Mouse (Mus musculus) liver, embryonic 12.5 days (tissue): ENCODE measurements around the gene Gba2. TPM values are rescaled to one million over a fixed set of nuclear protein-coding genes. Genes with fewer than 3 reads are reported as not detected.
"Not testable (repeated sequence)": the region's sequence is repeated elsewhere in the genome, so short reads cannot be mapped to it uniquely, and the experiment has no call there.

Experiments
- ATAC-seq: fragments of 200-750 bp; cut with Nextera tagmentation; 2 replicates; pipeline ENCODE4 v1.8.0; 2017; ENCODE audit warnings: moderate number of reproducible peaks, mild to moderate bottlenecking, moderate library complexity
- H3K27ac ChIP-seq: fragments of 300-500 bp; sonication (generic); 2 replicates; pipeline ENCODE4 v1.5.1; 2016; ENCODE audit warnings: mild to moderate bottlenecking
- H3K27me3 ChIP-seq: fragments of 300-500 bp; sonication (generic); replicated peaks from 2 replicates; pipeline ENCODE4 v1.6.1; 2016; ENCODE audit warnings: mild to moderate bottlenecking, moderate library complexity
- H3K36me3 ChIP-seq: fragments of 300-500 bp; sonication (generic); 2 replicates; pipeline ENCODE4 v1.6.1; 2016; ENCODE audit warnings: mild to moderate bottlenecking, moderate library complexity
- H3K4me1 ChIP-seq: fragments of 300-500 bp; sonication (generic); 2 replicates; pipeline ENCODE4 v1.6.1; 2016
- H3K4me2 ChIP-seq: fragments of 300-500 bp; sonication (generic); 2 replicates; pipeline ENCODE4 v1.6.1; 2016; ENCODE audit warnings: mild to moderate bottlenecking, moderate library complexity
- H3K4me3 ChIP-seq: fragments of 300-500 bp; sonication (generic); 2 replicates; pipeline ENCODE4 v1.5.1; 2016; ENCODE audit warnings: mild to moderate bottlenecking, moderate library complexity
- H3K9ac ChIP-seq: fragments of 300-500 bp; sonication (generic); 2 replicates; pipeline ENCODE4 v1.6.1; 2016; ENCODE audit warnings: mild to moderate bottlenecking, moderate library complexity
- H3K9me3 ChIP-seq: fragments of 300-500 bp; sonication (generic); replicated peaks from 2 replicates; pipeline ENCODE4 v1.6.1; 2016; ENCODE audit warnings: mild to moderate bottlenecking, moderate library complexity
- WGBS: fragments of 180-500 bp; shearing (Covaris S2); methylation state at CpG from one replicate; pipeline ENCODE4 v1.1.7; 2016; ENCODE audit not compliant: insufficient replicate concordance; 5-methylcytosine and 5-hydroxymethylcytosine counted together
- polyA plus RNA-seq: library from polyadenylated mRNA; unstranded; fragments of >200 nt; fragmentation: Nextera tagmentation; extraction: Ambion mirVana; gene quantifications from 2 replicates; pipeline ENCODE4 v1.2.1, GENCODE M21; 2016

Gba2 gene
- polyA plus RNA-seq = 23.5 and 23.6 TPM in 2 replicates

DNA sequence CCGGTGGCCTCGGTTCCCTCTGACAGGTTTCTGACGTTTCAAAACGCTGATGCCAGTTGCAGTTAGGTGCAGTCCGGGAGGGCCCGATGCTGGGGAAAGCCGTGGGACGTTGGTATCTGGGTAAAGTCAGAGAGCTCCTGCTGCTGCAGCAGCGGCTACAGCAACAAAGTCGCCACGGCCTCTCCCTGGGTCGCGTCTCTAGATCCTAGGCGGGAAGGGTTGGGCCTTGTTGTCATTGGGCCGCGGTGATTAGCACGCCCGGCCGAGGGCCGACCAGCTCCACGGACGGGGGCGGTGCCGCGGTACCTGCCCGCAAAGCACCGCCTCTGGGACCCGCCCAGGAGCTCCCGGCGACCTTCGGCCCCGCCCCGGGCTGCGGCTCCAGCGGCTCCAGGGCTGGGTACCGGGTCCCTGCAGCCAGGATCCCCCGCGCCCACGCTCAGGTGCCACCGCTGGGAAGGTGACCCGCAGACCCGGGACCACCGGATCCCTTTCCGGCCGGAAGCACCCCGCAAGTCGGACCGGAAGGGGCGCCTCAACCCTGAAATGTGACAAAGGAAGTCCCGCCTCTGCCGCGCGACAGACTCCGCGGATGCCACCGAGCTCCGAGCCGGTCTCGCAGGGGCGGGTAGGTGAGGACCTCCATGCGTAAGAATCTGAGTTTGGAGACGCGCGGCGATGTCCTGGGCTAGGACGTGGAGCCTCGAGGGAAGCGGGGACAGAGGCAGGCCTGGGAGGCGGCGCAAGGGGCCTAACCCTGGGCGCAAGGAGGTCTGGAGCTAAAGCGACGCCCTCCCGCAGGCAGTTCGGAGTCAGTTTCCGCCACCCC, at the start of gene Gba2, which contains the start of gene Rgp1:
Gba2 (minus strand) TSS at position 498 of the 829 bp plus-strand sequence.
Rgp1 (plus strand) TSS at position 340 of the 829 bp plus-strand sequence.
- peaks cover 49% of the 10 kb centered on the region for H3K4me1 ChIP-seq
- H3K4me2 ChIP-seq = peak within 1 kb of the TSS; percentile 90
- no peaks in the 10 kb centered on the region for H3K9me3 ChIP-seq
- H3K36me3 ChIP-seq = peaks cover 47% of the 10 kb centered on the region
- H3K27me3 ChIP-seq = no peaks in the 10 kb centered on the region
- H3K4me3 ChIP-seq = peak within 1 kb of the TSS; percentile 76
- peak within 1 kb of the TSS; percentile 86 for H3K9ac ChIP-seq
- WGBS = under 1% methylated on average over 76 of the region's 76 CpGs
- ATAC-seq = peak; percentile 98
- peak within 1 kb of the TSS; percentile 90 for H3K27ac ChIP-seq

DNA sequence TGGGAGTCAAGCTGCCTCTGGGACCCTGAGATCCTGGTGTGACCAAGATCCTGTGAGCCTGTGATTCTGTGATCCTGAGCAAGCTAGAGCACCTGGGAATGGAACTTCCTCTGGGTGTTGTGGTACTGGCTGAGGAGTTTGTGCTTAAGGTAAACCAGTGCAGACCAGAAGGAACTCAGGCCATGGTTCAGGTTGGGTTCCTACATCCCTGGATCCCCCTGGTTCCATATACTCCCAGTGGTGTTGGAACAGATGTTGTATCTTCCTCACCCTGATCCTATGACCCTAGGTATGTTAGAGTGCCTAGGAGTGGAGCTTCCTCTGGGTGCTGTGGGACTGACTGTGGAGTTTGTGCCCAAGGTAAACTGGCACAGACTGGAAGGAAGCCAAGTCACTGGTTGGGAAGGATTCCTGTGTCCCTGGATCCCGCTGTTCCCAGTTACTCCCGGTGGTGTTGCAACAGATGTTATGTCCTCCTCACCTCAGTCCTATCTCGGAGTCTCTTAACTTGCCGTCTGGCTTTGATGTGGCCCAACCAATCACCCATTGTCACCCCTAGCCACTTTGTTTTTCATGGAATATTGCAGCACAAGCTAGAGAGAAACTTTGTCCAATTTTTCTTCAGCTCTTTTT, 41.6 kb upstream of the Gba2 start:
- H3K4me3 ChIP-seq = no peak overlapping the region
- H3K27ac ChIP-seq = no peak overlapping the region
- ATAC-seq = no peak
- H3K4me2 ChIP-seq = no peak overlapping the region
- H3K27me3 ChIP-seq = peaks cover 5% of the 10 kb centered on the region; the same call in 1 of the 2 replicates
- peaks cover 7% of the 10 kb centered on the region for H3K9me3 ChIP-seq
- no peak overlapping the region for H3K9ac ChIP-seq
- H3K36me3 ChIP-seq = no peaks in the 10 kb centered on the region
- 64% methylated on average over 4 of the region's 4 CpGs for WGBS
- no peaks in the 10 kb centered on the region for H3K4me1 ChIP-seq

DNA sequence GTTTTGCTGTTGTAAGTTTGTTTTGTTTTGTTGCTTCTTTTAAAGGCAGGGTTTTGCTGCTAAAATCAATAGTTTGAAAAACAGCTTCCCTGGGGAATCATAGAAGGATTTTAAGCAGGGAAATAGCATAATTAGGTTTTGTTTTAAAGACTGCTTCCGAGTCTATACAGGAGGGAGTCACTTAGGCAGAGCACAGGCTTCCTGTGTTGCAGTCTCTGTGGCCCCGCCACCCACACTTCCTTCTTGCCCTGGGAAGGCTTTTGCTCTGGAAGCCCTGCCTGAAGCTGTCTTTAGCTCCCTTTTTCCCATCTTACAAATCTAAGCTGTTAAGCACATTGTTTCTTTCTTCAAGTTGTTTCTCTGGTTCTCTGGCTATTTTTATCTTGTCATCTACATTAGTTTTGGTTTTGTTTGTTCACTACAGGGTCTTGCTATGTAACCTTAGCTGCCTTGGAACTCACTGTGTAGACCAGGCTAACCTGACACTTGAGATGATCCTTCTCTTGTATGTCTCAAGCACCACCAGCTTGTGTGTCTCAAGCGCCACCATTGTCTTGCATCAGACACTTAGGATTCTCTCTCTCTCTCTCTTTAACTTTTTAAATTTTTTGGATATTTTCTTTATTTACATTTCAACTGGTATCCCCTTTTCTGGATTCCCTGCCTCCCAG, 34.5 kb upstream of the Gba2 start:
- Histone ChIP-seq H3K4me2 (peak overlapping the region; percentile 52), H3K27ac (peak overlapping the region; percentile 80)

DNA sequence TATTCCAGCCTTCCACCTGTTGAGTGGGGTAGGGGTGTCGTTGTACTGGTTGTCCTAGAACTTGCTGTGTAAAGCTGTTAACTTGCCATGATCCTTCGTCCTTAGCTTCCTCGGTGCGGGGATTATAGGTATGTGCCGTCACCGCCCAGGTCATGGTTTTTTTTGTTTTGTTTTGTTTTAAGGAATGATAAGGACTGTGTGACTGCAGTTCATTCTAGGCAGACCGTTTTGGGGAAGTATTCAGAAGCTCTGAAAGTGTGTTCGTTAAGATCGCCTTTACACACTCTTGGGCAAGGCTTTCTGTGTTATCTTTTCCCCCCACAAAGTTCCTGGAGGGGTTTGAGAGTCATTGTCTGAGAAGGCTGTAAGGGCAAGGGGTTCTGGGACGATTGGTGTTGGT, 33.9 kb upstream of the Gba2 start:
- Histone ChIP-seq H3K4me3 (peak overlapping the region; percentile 30; the same call in 1 of the 2 replicates), H3K4me1 (peaks cover 26% of the 10 kb centered on the region), H3K4me2 (peak overlapping the region; percentile 52), H3K9me3 (no peaks in the 10 kb centered on the region), H3K9ac (peak overlapping the region; percentile 54; the same call in 1 of the 2 replicates), H3K27me3 (no peaks in the 10 kb centered on the region), H3K27ac (peak overlapping the region; percentile 80), H3K36me3 (no peaks in the 10 kb centered on the region)
- peak; percentile 87 for ATAC-seq
- WGBS = 15% methylated on average over 10 of the region's 10 CpGs

More for the DNA sequence above, 34.5 kb upstream of the Gba2 start:
- Histone ChIP-seq H3K36me3 (no peaks in the 10 kb centered on the region), H3K9me3 (no peaks in the 10 kb centered on the region), H3K4me3 (peak overlapping the region; percentile 30; the same call in 1 of the 2 replicates), H3K9ac (peak overlapping the region; percentile 54; the same call in 1 of the 2 replicates), H3K4me1 (peaks cover 26% of the 10 kb centered on the region), H3K27me3 (no peaks in the 10 kb centered on the region)
- 26% methylated on average over 3 of the region's 3 CpGs for WGBS
- peak; percentile 82 for ATAC-seq

- Histone ChIP-seq H3K36me3 (no peaks in the 10 kb centered on the region), H3K4me3 (peak overlapping the region; percentile 19), H3K4me2 (peak overlapping the region; percentile 59), H3K9ac (peak overlapping the region; percentile 59; the same call in 1 of the 2 replicates), H3K4me1 (peaks cover 65% of the 10 kb centered on the region), H3K27me3 (no peaks in the 10 kb centered on the region), H3K9me3 (no peaks in the 10 kb centered on the region), H3K27ac (peak overlapping the region; percentile 91)
- peak; percentile 96 for ATAC-seq
- WGBS = 29% methylated on average over 9 of the region's 9 CpGs
Measured at GRCm38 (mm10) chr4:43604751-43605685, 26.3 kb upstream of the Gba2 start.

GRCm38 (mm10) chr4:43604099-43604498, 25.4 kb upstream of the Gba2 start:
- ATAC-seq = no peak
- H3K4me2 ChIP-seq = no peak overlapping the region
- H3K27ac ChIP-seq = peak overlapping the region; percentile 91
- peaks cover 75% of the 10 kb centered on the region for H3K4me1 ChIP-seq
- no peak overlapping the region for H3K9ac ChIP-seq
- H3K27me3 ChIP-seq = no peaks in the 10 kb centered on the region
- no peak overlapping the region for H3K4me3 ChIP-seq
- no peaks in the 10 kb centered on the region for H3K36me3 ChIP-seq
- no peaks in the 10 kb centered on the region for H3K9me3 ChIP-seq
- 57% methylated on average over 3 of the region's 3 CpGs for WGBS

DNA sequence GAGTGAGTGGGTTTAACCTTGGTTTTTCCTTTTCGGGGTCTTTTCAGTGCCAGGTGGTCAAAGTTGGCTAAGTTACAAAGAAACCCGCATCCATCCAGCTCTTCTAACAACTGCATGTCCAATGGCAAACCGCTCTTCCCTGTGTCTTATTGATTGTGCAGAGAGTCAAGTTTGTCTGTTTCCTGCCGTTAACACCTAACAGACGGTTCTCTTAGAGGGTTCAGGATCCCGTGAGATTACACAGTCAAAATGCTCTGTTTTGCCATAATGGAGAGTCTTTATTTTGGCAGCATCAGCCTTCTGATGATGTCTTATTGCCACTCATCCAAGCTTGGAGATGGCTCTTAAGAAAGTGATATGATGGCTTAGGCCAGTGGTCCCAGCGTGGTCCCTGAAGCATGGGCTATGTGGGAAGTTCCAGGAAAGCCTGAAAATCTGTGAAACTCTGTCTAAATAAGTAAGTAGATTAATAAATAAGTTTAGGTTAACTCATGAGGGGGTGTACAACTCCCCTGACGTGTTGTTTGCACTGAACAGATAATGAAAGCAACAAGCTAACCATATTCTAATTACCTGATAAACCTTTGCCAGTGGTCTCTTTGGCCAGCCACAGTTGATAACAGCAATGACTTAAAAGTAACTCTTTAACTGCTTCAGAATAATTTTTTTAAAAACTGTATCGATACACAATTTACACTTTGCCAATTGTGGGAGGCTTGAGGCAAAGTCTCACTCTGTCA, 21.7 kb upstream of the Gba2 start:
- peak overlapping the region; percentile 54 for H3K9ac ChIP-seq
- H3K4me3 ChIP-seq = 0 out of 2 replicates have a peak overlapping the region, but pooled peaks have one; percentile 1
- peak overlapping the region; percentile 95 for H3K27ac ChIP-seq
- no peaks in the 10 kb centered on the region for H3K36me3 ChIP-seq
- no peaks in the 10 kb centered on the region for H3K9me3 ChIP-seq
- ATAC-seq = no peak
- peak overlapping the region; percentile 47 for H3K4me2 ChIP-seq
- peaks cover 84% of the 10 kb centered on the region for H3K4me1 ChIP-seq
- H3K27me3 ChIP-seq = no peaks in the 10 kb centered on the region
- WGBS = 52% methylated on average over 9 of the region's 9 CpGs

DNA sequence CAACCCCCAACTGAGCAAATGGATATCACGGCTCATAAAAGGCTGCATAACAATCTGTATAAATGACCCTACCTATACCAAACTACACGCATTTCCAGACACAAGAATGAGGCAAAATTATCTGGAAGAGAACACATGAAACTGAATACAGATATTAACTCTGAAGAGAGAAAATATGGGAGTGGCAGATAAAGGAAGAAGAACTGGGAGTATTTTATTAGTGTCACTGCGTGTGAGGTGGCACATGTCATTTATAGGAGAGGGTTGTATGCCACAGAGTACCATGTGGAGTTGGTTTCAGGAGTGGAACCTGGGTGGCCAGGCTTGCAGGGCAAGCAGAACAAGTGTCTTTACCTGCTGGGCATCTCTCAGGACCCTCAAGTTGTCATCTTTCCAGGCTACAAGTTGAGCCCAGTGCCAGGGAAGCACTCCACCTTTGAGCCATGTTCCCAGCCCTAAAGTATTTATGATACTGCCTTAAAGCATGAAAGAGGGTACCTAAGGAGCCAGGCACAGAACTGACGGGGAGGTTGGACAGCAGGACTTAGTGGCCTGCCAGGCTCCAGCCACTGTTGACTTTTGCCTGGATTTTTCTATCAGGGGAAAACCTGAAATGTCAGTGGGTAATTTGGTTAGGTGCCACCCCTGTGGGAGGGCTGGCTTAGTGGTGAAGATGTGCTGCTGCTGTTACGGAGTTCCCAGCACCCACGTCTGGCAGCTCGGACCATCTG, 20.1 kb upstream of the Gba2 start:
- peak overlapping the region; percentile 48 for H3K4me2 ChIP-seq
- no peak overlapping the region for H3K4me3 ChIP-seq
- 54% methylated on average over 7 of the region's 7 CpGs for WGBS
- peak overlapping the region; percentile 95 for H3K27ac ChIP-seq
- H3K9ac ChIP-seq = peak overlapping the region; percentile 50
- H3K9me3 ChIP-seq = no peaks in the 10 kb centered on the region
- H3K4me1 ChIP-seq = peaks cover 68% of the 10 kb centered on the region
- H3K27me3 ChIP-seq = no peaks in the 10 kb centered on the region
- no peaks in the 10 kb centered on the region for H3K36me3 ChIP-seq
- ATAC-seq = peak; percentile 70

DNA sequence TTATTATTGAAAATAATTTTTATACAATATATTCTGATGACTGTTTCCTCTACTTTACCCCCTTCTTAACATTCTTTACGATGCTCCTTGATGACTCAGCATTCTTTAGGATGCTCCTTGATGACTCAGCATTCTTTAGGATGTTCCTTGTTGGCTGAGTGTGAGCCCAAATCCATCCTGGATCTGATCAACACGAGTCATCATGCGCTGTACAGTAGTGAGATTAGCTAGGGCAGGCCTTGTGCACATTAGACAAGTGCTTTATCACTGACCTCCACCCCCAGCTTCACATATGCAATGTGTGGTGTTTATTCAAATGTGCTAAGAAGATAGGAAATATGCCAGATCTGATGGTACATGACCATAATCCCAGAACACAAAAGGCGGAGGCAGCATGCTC, 19.5 kb upstream of the Gba2 start:
- H3K9me3 ChIP-seq = no peaks in the 10 kb centered on the region
- H3K27me3 ChIP-seq = no peaks in the 10 kb centered on the region
- peak overlapping the region; percentile 95 for H3K27ac ChIP-seq
- H3K4me1 ChIP-seq = peaks cover 63% of the 10 kb centered on the region
- no peak overlapping the region for H3K9ac ChIP-seq
- H3K4me2 ChIP-seq = peak overlapping the region; percentile 48
- peak; percentile 96 for ATAC-seq
- WGBS = 29% methylated on average over 4 of the region's 4 CpGs
- H3K4me3 ChIP-seq = no peak overlapping the region
- no peaks in the 10 kb centered on the region for H3K36me3 ChIP-seq

- H3K9me3 ChIP-seq, H3K9ac ChIP-seq, H3K36me3 ChIP-seq, H3K4me2 ChIP-seq, ATAC-seq, H3K27me3 ChIP-seq, H3K4me3 ChIP-seq: not testable (repeated sequence)
- WGBS = 86% methylated on average over 2 of the region's 2 CpGs
- H3K27ac ChIP-seq = peak overlapping the region; percentile 48; the same call in 1 of the 2 replicates
- peaks cover 59% of the 10 kb centered on the region for H3K4me1 ChIP-seq
Measured at GRCm38 (mm10) chr4:43596597-43596996, 17.9 kb upstream of the Gba2 start.
